Mouse (Mus musculus) spleen, postnatal 4 days (tissue): ENCODE data around the gene Dlst.

ENCODE experiments used
- DNase-seq, 2 experiments: peaks; one replicate each; pipeline ENCODE4 v3.0.0; 2022; ENCODE audit warnings: low spot score in 2 of 2

Gene Dlst

GRCm38 (mm10) chr12:85181475-85182344 is 71.1 kb downstream of the Dlst start:
- no peak for DNase-seq

- DNase-seq: no peak
Observed at GRCm38 (mm10) chr12:85182345-85182643, 71.7 kb downstream of the Dlst start.

GRCm38 (mm10) chr12:85182898-85183297 is 72.3 kb downstream of the Dlst start:
- no peak for DNase-seq

DNA sequence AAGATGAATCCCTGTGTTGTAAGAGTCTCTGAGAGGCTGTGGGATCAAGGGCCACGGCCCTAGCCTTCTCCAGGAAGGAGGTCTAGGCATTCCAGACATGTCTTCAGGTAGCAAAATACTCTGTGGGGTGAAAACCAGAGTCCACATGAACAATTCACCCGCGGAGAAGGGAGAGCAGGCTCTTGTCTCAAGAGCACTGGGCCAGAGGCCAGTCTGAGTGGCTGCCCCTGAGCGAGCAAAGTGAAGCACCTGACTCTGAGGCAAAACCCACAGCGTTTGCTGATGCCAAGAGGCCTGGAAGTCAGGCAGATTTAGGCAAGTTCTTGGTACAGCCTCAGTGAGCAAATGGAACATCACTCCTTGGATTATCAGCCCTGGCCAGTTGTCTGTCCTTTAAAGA is 73.5 kb downstream of the Dlst start:
- no peak for DNase-seq
